Mouse (Mus musculus): ENCODE results near the gene Hexim1.
A peak's percentile ranks its signal among the peaks of the same experiment; 100 is the strongest.

The Hexim1 gene

GRCm38 (mm10) chr11:103098531-103099190 is 17.4 kb upstream of the Hexim1 start:
- no peak for DNase-seq (ENCODE audit: low spot score)

- DNase-seq (ENCODE audit: low spot score), result no peak
Measured at GRCm38 (mm10) chr11:103099352-103099940, 16.6 kb upstream of the Hexim1 start.

- DNase-seq (ENCODE audit: low spot score), result no peak
Measured at GRCm38 (mm10) chr11:103100361-103100760, 15.7 kb upstream of the Hexim1 start.

- peak; percentile 23 for DNase-seq (ENCODE audit: low spot score)
Measured at GRCm38 (mm10) chr11:103101481-103101865, 14.6 kb upstream of the Hexim1 start, which contains the start of the genes Plcd3 and Acbd4. Gene Plcd3 (minus strand): TSS chr11:103101658. Gene Acbd4 (plus strand): TSS chr11:103101682.

- peak; percentile 28 for DNase-seq (ENCODE audit: low spot score)
Measured at GRCm38 (mm10) chr11:103101866-103102501, 14.0 kb upstream of the Hexim1 start.

- DNase-seq (ENCODE audit: low spot score), result peak; percentile 98
Measured at GRCm38 (mm10) chr11:103102725-103103349, 13.2 kb upstream of the Hexim1 start.

- DNase-seq (ENCODE audit: low spot score), result no peak
Measured at GRCm38 (mm10) chr11:103103621-103104020, 12.4 kb upstream of the Hexim1 start.

- no peak for DNase-seq (ENCODE audit: low spot score)
Measured at GRCm38 (mm10) chr11:103104469-103104868, 11.6 kb upstream of the Hexim1 start.

- no peak for DNase-seq (ENCODE audit: low spot score)
Measured at GRCm38 (mm10) chr11:103105180-103105725, 10.8 kb upstream of the Hexim1 start.

- no peak for DNase-seq (ENCODE audit: low spot score)
Measured at GRCm38 (mm10) chr11:103105810-103106209, 10.2 kb upstream of the Hexim1 start.

- DNase-seq (ENCODE audit: low spot score), result no peak
Measured at GRCm38 (mm10) chr11:103106386-103106785, 9.6 kb upstream of the Hexim1 start.

GRCm38 (mm10) chr11:103111301-103111700 is 4.7 kb upstream of the Hexim1 start:
- no peak for DNase-seq (ENCODE audit: low spot score)

- no peak for DNase-seq (ENCODE audit: low spot score)
Measured at GRCm38 (mm10) chr11:103111881-103112551, 4.0 kb upstream of the Hexim1 start.

- DNase-seq (ENCODE audit: low spot score), result no peak
Measured at GRCm38 (mm10) chr11:103112552-103112912, 3.5 kb upstream of the Hexim1 start.

GRCm38 (mm10) chr11:103113005-103113404 is 3.0 kb upstream of the Hexim1 start:
- no peak for DNase-seq (ENCODE audit: low spot score)

GRCm38 (mm10) chr11:103113771-103114170 is 2.3 kb upstream of the Hexim1 start:
- no peak for DNase-seq (ENCODE audit: low spot score)

- DNase-seq (ENCODE audit: low spot score), result no peak
Measured at GRCm38 (mm10) chr11:103114270-103114943, 1.6 kb upstream of the Hexim1 start.

- peak; percentile 80 for DNase-seq (ENCODE audit: low spot score)
Measured at GRCm38 (mm10) chr11:103115163-103116007, 646 bp upstream of the Hexim1 start.

GRCm38 (mm10) chr11:103116959-103117590 is 1.0 kb downstream of the Hexim1 start:
- peak; percentile 53 for DNase-seq (ENCODE audit: low spot score)

GRCm38 (mm10) chr11:103117591-103118009 is 1.6 kb downstream of the Hexim1 start:
- peak; percentile 24 for DNase-seq (ENCODE audit: low spot score)
